Mouse (Mus musculus): ENCODE data around the gene Gclc. TPM values are rescaled to one million over a fixed set of nuclear protein-coding genes. Genes with fewer than 3 reads are reported as not detected.

Gene Gclc
- polyA plus RNA-seq, 1 experiment from 2014 or later = 11.3 TPM

DNA sequence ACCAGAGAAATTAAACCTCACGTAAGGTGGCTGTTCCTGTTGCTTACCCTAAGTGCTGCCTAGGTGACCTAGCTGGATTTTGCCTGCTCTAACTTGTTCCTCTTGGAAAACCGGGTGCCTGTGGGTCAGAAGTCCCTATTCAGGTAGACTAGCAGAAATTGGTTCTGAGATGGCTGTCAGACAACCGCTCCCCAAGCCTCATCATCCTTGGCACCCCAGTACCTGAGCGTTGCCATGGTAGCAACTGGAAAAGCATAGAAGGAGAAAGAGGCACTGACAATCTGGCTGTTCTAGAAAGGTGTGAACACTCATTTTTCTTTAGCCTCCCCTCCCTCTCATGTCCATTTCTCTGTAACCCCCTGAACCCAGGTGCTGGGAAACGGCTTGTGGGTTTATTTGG is 17.0 kb downstream of the Gclc start:
- no peaks in the 10 kb centered on the region for H3K4me1 ChIP-seq
- H3K4me2 ChIP-seq = no peak overlapping the region
- H3K9me3 ChIP-seq = no peaks in the 10 kb centered on the region
- 82% methylated on average over 5 of the region's 5 CpGs for WGBS
- ATAC-seq (ENCODE audit: insufficient number of reproducible peaks, low FRiP score, low TSS enrichment, low read depth) = no peak
- no peaks in the 10 kb centered on the region for H3K27me3 ChIP-seq
- H3K36me3 ChIP-seq = peaks cover 4% of the 10 kb centered on the region; the same call in 1 of the 2 replicates
- no peak overlapping the region for H3K4me3 ChIP-seq
- H3K27ac ChIP-seq = no peak overlapping the region
- H3K9ac ChIP-seq = no peak overlapping the region

DNA sequence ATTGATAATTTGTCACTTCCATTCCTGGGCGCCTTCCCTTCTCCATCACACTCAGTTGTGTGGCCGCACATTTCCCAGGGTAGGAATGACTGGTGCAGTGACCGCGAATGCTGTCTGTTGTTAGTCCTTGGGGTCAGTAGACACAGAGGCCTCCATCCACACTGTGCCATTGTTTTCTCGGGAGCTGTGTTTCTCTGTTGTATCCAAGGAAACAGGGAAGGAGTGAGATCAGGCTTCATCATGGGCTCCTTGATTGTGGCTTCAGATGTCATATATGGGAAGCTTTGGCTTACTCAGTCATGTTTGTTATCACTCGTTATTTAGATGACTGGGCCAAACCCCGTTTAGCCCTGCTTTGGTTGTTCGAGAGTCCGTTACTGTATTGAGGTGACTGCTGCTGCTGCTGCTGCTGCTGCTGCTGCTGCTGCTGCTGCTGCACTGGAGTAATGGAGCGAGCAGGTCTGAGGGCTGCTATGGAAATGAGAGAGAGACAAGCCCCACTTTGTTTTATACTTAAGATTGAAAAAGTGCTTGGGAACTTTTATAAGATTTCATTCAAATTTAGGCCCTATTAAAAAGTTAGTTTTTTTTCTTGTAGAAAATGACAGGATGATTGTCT is 17.5 kb downstream of the Gclc start:
- Histone ChIP-seq H3K4me3 (no peak overlapping the region), H3K36me3 (peaks cover 5% of the 10 kb centered on the region; the same call in 1 of the 2 replicates), H3K4me2 (no peak overlapping the region), H3K27me3 (no peaks in the 10 kb centered on the region), H3K9ac (no peak overlapping the region), H3K27ac (no peak overlapping the region), H3K9me3 (no peaks in the 10 kb centered on the region), H3K4me1 (no peaks in the 10 kb centered on the region)
- ATAC-seq (ENCODE audit: insufficient number of reproducible peaks, low FRiP score, low TSS enrichment, low read depth) = no peak
- WGBS = 74% methylated on average over 10 of the region's 10 CpGs

DNA sequence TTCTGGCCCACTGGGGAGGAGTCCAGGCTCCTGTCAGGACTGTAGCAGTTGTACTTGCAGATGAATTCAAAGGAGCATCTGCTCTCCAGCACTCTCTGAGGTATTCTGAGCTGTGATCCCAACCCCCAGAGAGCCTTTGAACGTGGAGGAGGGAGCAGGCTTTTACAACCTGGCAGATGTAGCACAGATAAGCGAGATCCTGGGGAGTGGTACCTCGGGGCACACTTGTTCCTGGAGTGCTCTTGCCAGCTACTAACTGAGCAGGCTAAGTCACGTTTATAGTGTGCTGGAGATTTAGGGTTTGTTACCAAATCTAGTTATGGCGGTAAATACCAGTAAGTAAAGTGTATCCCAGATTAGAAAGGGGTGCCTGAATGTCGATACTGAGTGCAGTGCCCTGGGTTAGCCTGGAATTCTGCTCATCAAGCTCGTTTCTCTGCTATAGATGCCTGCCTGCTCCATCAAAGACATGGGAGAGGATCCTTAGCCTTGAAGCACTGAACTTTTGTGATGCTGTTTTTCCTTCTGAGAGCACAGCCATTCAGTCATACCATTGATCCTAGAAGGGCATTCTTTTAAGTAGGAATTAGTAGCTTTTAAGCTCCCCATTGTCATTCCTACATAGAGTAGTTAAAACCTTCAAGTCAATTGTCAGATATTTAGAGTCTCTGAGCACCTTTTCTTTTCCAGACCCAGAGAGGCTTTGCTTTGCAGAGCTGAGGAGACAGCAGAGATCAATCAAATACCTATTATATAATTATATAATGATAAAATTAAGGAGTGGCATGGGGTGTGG is 22.6 kb downstream of the Gclc start:
- WGBS = 29% methylated on average over 7 of the region's 7 CpGs
- Histone ChIP-seq H3K9me3 (no peaks in the 10 kb centered on the region), H3K27ac (no peak overlapping the region), H3K36me3 (peaks cover 16% of the 10 kb centered on the region), H3K27me3 (no peaks in the 10 kb centered on the region), H3K4me2 (no peak overlapping the region), H3K4me3 (no peak overlapping the region), H3K4me1 (no peaks in the 10 kb centered on the region), H3K9ac (no peak overlapping the region)
- no peak; the same call in 1 of the 2 replicates for ATAC-seq (ENCODE audit: insufficient number of reproducible peaks, low FRiP score, low TSS enrichment, low read depth)

DNA sequence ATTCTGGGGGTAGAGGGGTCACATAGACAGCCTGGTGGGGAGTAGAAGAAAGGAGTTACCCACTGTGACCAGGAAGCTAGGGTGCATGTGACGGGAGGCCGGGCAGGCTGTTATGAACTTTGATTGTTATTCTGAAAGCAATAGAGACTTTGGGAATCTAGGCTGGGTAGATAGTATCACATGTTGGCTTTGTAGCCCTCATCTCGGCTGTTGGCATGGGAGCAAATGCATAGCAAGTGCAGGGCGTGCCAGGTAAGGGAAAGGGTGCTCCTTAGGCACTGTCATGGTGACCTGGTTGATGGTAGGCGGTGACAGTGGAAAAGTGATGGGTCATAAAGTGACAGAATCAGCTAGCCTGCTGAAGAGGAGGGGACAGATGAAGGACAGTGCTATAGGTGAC is 23.3 kb downstream of the Gclc start:
- Histone ChIP-seq H3K4me3 (no peak overlapping the region), H3K4me2 (no peak overlapping the region), H3K36me3 (peaks cover 16% of the 10 kb centered on the region), H3K9ac (no peak overlapping the region), H3K27me3 (no peaks in the 10 kb centered on the region), H3K4me1 (no peaks in the 10 kb centered on the region), H3K27ac (no peak overlapping the region), H3K9me3 (no peaks in the 10 kb centered on the region)
- WGBS = 90% methylated on average over 5 of the region's 5 CpGs
- no peak for ATAC-seq (ENCODE audit: insufficient number of reproducible peaks, low FRiP score, low TSS enrichment, low read depth)

DNA sequence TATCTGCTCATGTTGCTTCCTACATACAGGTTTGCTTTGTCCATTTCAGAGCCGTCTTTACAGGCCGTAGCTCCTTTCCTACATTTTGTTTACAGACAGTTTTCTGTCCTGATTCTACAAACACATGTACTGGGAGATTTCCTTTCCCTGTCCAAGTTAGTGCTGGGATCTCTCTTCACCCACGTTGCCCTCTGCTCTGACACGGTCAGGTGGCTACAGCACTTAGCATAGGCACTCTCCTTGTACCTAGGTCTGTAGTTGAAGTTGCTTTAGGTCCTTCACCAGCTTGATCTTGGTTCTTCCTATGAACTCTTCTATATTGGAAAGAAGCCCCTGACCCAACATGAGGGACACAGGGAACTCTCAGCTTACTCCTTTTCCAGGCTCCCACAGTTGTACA is 25.4 kb downstream of the Gclc start:
- no peak for ATAC-seq (ENCODE audit: insufficient number of reproducible peaks, low FRiP score, low TSS enrichment, low read depth)
- no peak overlapping the region for H3K27ac ChIP-seq
- H3K4me2 ChIP-seq = no peak overlapping the region
- 89% methylated on average over 4 of the region's 4 CpGs for WGBS
- no peak overlapping the region for H3K9ac ChIP-seq
- no peaks in the 10 kb centered on the region for H3K4me1 ChIP-seq
- no peaks in the 10 kb centered on the region for H3K9me3 ChIP-seq
- peaks cover 20% of the 10 kb centered on the region for H3K36me3 ChIP-seq
- H3K27me3 ChIP-seq = no peaks in the 10 kb centered on the region
- H3K4me3 ChIP-seq = no peak overlapping the region

DNA sequence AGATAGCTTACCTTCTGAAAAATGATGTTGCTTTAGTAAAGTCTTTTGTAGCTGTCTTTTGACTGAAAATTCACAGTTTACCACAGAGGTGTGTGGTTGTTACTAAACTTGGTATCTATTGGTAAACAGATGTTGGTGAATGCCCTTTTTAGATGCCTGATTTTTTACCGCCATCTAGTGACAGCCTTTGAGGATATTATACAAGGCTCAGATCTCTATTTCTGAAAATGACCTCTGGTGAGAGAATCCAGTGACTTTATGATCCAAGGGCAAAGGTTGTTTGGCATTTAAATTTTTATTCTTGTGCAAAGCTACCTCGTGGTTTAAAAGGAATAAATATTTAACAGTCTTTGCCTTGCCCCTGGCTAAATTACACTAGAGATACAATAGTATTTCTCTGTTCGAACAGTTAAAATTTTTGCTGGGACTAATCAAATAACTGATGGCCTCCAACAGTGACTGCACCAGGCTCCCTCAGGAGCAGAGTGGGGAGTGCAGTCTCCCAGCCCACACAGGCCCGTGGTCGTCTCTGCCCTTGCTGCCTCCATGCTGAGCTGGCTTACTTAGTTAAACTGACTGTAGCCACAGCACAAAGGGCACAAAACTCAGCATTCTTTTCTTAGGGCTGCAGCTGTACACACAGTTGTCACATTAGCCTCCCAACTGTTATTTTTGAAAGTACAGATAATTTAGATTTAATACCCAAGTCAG is 27.3 kb downstream of the Gclc start:
- no peak overlapping the region for H3K27ac ChIP-seq
- H3K4me1 ChIP-seq = no peaks in the 10 kb centered on the region
- no peaks in the 10 kb centered on the region for H3K9me3 ChIP-seq
- no peak overlapping the region for H3K9ac ChIP-seq
- WGBS = 51% methylated on average over 5 of the region's 5 CpGs
- ATAC-seq (ENCODE audit: insufficient number of reproducible peaks, low FRiP score, low TSS enrichment, low read depth) = no peak
- no peaks in the 10 kb centered on the region for H3K27me3 ChIP-seq
- peaks cover 33% of the 10 kb centered on the region for H3K36me3 ChIP-seq
- no peak overlapping the region for H3K4me3 ChIP-seq
- H3K4me2 ChIP-seq = no peak overlapping the region

DNA sequence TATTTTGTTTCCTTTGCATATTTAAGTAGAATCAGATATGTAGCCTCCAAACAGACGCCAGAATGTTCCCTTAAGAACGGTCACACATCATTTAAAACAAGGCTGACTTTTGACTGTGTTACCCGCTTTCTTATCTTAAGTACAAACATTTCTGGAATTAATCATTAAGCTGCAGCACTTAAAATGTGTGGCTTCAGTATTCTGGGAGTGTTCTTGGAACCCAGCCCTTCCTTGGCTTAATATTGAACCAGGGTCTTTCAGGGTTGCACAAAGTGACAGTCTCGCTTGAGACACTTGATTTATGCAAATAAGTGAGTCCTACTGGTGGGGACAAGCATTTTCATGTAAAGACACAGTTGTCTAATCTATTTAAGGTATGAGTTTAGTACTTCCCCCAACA is 27.9 kb downstream of the Gclc start:
- 72% methylated on average over 4 of the region's 4 CpGs for WGBS
- ATAC-seq (ENCODE audit: insufficient number of reproducible peaks, low FRiP score, low TSS enrichment, low read depth) = no peak

DNA sequence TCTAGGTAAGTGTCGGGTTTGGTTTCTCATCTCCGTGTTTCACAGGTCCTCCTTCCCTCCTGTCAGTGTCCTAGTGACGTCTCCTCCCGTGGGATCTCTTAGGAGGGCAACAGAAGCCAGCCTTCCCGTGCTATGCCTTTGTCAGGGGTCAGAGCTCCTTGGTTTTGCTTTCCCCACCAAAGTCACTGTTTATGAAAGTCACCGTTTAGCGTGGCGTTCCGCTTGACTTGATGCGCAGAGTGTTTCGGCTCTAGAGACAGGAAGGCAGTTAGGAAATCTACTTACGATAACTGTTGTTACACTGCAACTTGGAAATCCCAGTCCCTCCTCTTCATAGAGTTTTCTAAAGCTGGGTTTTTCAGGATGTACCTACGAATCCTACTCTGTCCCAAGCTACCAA is 28.7 kb downstream of the Gclc start:
- no peak for ATAC-seq (ENCODE audit: insufficient number of reproducible peaks, low FRiP score, low TSS enrichment, low read depth)
- Histone ChIP-seq H3K4me1 (no peaks in the 10 kb centered on the region), H3K36me3 (peaks cover 47% of the 10 kb centered on the region), H3K4me2 (no peak overlapping the region), H3K9ac (no peak overlapping the region), H3K4me3 (no peak overlapping the region), H3K9me3 (no peaks in the 10 kb centered on the region), H3K27me3 (no peaks in the 10 kb centered on the region), H3K27ac (no peak overlapping the region)
- 87% methylated on average over 13 of the region's 13 CpGs for WGBS

More for the DNA sequence above, 27.9 kb downstream of the Gclc start:
- H3K4me3 ChIP-seq = no peak overlapping the region
- H3K9ac ChIP-seq = no peak overlapping the region
- no peaks in the 10 kb centered on the region for H3K4me1 ChIP-seq
- H3K27ac ChIP-seq = no peak overlapping the region
- H3K36me3 ChIP-seq = peaks cover 39% of the 10 kb centered on the region
- no peaks in the 10 kb centered on the region for H3K9me3 ChIP-seq
- no peak overlapping the region for H3K4me2 ChIP-seq
- no peaks in the 10 kb centered on the region for H3K27me3 ChIP-seq

DNA sequence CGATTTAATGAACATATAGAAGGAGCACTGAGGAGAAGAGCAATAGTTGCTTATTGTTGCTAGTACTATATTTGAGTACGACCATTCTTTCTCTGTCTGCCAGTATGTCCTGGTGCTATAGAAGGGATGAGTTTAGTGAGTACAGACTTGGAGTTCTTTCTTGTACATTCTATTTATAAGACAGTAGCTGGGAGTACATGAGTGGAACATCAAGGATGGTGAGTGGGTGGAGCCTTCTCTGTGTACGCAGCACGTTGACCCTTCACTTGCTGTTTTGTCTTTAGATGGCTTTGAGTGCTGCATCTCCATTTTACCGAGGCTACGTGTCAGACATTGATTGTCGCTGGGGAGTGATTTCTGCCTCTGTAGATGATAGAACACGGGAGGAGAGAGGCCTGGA is 31.1 kb downstream of the Gclc start:
- Histone ChIP-seq H3K4me3 (no peak overlapping the region), H3K4me2 (no peak overlapping the region), H3K9me3 (no peaks in the 10 kb centered on the region), H3K9ac (no peak overlapping the region), H3K27me3 (no peaks in the 10 kb centered on the region), H3K36me3 (peaks cover 43% of the 10 kb centered on the region), H3K27ac (no peak overlapping the region), H3K4me1 (no peaks in the 10 kb centered on the region)
- no peak for ATAC-seq (ENCODE audit: insufficient number of reproducible peaks, low FRiP score, low TSS enrichment, low read depth)
- 91% methylated on average over 8 of the region's 8 CpGs for WGBS

DNA sequence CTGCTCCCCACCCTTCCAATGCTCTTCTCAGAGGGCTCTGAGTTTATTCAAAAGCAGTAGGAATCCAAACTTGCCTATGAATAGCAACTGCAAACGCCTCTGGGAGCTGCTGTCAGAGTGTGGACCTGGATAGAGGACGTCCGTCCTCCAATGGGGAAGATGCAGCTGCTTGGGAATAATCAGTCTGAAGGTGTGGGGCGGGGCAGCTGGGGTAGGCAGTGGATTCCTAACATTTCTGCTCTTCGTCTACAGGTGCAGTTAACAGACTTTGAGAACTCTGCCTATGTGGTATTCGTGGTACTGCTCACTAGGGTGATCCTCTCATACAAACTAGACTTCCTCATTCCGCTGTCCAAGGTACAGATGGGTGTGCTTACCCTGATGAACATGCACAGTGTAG is 33.6 kb downstream of the Gclc start:
- H3K27ac ChIP-seq = no peak overlapping the region
- peaks cover 59% of the 10 kb centered on the region for H3K36me3 ChIP-seq
- ATAC-seq (ENCODE audit: insufficient number of reproducible peaks, low FRiP score, low TSS enrichment, low read depth) = no peak
- WGBS = 88% methylated on average over 7 of the region's 7 CpGs
- H3K4me3 ChIP-seq = no peak overlapping the region
- no peaks in the 10 kb centered on the region for H3K9me3 ChIP-seq
- no peak overlapping the region for H3K4me2 ChIP-seq
- H3K4me1 ChIP-seq = no peaks in the 10 kb centered on the region
- H3K9ac ChIP-seq = no peak overlapping the region
- no peaks in the 10 kb centered on the region for H3K27me3 ChIP-seq

DNA sequence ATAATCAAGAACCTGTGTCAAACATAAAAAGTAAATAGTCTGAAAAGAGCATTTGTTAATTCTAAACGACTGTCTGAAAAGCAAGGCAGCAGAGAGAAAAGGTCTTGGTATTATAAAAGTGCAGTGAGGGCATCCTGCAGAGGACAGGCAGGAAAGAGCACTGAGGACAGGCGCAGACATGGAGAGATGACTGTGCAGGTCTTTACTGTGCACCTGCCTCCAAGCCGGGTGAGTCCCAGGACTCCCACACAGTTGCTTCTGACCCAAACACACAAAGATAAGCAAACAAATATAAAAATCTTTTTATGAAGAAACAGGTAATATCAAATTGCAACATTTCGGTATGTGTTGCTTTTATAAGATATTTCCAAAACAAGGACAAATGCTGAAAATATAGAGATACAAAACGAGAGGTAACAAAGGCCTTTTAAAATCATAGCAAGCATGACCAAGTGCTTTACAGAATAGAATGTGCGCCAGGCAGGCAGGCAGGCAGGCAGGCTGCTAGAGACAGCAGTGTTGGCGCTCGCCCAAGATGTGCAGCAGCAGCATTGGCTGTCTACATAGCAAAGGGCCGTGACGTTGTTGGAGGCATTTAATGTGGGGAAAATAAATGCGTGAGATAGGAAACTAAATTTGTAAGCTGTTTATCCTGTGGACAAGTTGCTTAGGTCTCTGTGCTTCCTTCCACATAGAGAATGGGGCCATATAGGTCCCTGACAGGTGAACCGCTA is 35.4 kb downstream of the Gclc start:
- H3K9me3 ChIP-seq = no peaks in the 10 kb centered on the region
- no peak overlapping the region for H3K4me3 ChIP-seq
- 76% methylated on average over 12 of the region's 12 CpGs for WGBS
- H3K36me3 ChIP-seq = peaks cover 64% of the 10 kb centered on the region
- H3K27me3 ChIP-seq = no peaks in the 10 kb centered on the region
- no peak overlapping the region for H3K27ac ChIP-seq
- no peak overlapping the region for H3K4me2 ChIP-seq
- no peak overlapping the region for H3K9ac ChIP-seq
- ATAC-seq (ENCODE audit: insufficient number of reproducible peaks, low FRiP score, low TSS enrichment, low read depth) = no peak
- H3K4me1 ChIP-seq = no peaks in the 10 kb centered on the region
